Mouse (Mus musculus) lung, embryonic 14.5 days (tissue): ENCODE measurements around the gene Ankrd55. TPM values are rescaled to one million over a fixed set of nuclear protein-coding genes. Genes with fewer than 3 reads are reported as not detected.

Source experiments
- ATAC-seq: fragments of 200-750 bp; cut with Nextera tagmentation; 2 replicates; pipeline ENCODE4 v1.8.0; 2017; ENCODE audit warnings: mild to moderate bottlenecking, moderate TSS enrichment, moderate library complexity; ENCODE audit not compliant: insufficient read depth
- DNase-seq: peaks from one replicate; pipeline ENCODE4 v3.0.0-alpha.2; 2015
- H3K27ac ChIP-seq: fragments of 300-500 bp; sonication (generic); 2 replicates; pipeline ENCODE4 v1.5.1; 2014; ENCODE audit warnings: low read depth, mild to moderate bottlenecking, moderate library complexity
- H3K27me3 ChIP-seq: fragments of 300-500 bp; sonication (generic); 2 replicates; pipeline ENCODE4 v1.6.1; 2014; ENCODE audit warnings: low read length, control low read depth; ENCODE audit not compliant: insufficient read depth
- H3K36me3 ChIP-seq: fragments of 300-500 bp; sonication (generic); 2 replicates; pipeline ENCODE4 v1.6.1; 2014; ENCODE audit warnings: control low read depth; ENCODE audit not compliant: insufficient read depth
- H3K4me1 ChIP-seq: fragments of 300-500 bp; sonication (generic); 2 replicates; pipeline ENCODE4 v1.6.1; 2014; ENCODE audit warnings: antibody characterized with exemption, control low read depth; ENCODE audit not compliant: insufficient read depth
- H3K4me2 ChIP-seq: fragments of 300-500 bp; sonication (generic); 2 replicates; pipeline ENCODE4 v1.6.1; 2014; ENCODE audit warnings: mild to moderate bottlenecking
- H3K4me3 ChIP-seq: fragments of 300-500 bp; sonication (generic); 2 replicates; pipeline ENCODE4 v1.5.1; 2014; ENCODE audit warnings: low read depth, low read length
- H3K9ac ChIP-seq: fragments of 300-500 bp; sonication (generic); 2 replicates; pipeline ENCODE4 v1.6.1; 2014
- H3K9me3 ChIP-seq: fragments of 300-500 bp; sonication (generic); 2 replicates; pipeline ENCODE4 v1.6.1; 2016; ENCODE audit warnings: low read depth, low read length, control low read depth
- CTCF ChIP-seq: IDR thresholded peaks from 2 replicates; pipeline ENCODE4 v1.5.1; 2016; ENCODE audit warnings: antibody characterized with exemption, low read depth
- WGBS: fragments of 180-500 bp; shearing (Covaris S2); extraction: QIAGEN DNeasy Blood & Tissue Kit; methylation state at CpG from one replicate; pipeline ENCODE4 v1.1.7; 2014; 5-methylcytosine and 5-hydroxymethylcytosine counted together
- polyA plus RNA-seq: library from polyadenylated mRNA; unstranded; fragments of >200 nt; fragmentation: Nextera tagmentation; extraction: Ambion mirVana; gene quantifications from 2 replicates; pipeline ENCODE4 v1.2.1, GENCODE M21; 2014

Gene Ankrd55
- polyA plus RNA-seq, 1 experiment from 2014 or later, result 0.18 TPM

- no peak overlapping the region for H3K4me2 ChIP-seq
- no peaks in the 10 kb centered on the region for H3K4me1 ChIP-seq
- ATAC-seq, result no peak
- no peaks in the 10 kb centered on the region for H3K9me3 ChIP-seq
- TF ChIP-seq CTCF, result no peak
- H3K27ac ChIP-seq, result no peak overlapping the region
- H3K36me3 ChIP-seq, result no peaks in the 10 kb centered on the region
- H3K4me3 ChIP-seq, result no peak overlapping the region
- H3K9ac ChIP-seq, result no peak overlapping the region
- H3K27me3 ChIP-seq, result no peaks in the 10 kb centered on the region
- WGBS, result 81% methylated on average over 4 of the region's 4 CpGs
- DNase-seq, result no peak
These were observed 73.3 kb downstream of the Ankrd55 start for GRCm38 (mm10) chr13:112361575-112361974.

DNA sequence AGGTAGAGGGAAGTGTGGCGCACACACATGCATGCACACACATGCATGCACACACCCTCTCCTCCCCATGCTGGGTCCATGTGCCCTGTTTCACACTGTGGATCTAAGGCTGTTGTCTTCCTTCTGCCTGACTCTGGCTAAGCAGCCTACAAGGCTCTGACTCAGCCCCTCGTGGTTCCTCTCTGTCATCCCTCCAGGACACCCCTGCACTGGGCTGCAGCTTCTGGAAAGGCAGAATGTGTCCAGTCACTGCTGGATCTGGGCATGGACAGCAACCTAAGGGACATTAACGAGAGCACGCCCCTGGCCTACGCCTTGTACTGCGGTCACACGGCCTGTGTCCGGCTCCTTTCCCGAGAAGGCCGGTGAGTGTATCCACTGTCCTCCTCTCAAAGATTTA is 75.0 kb downstream of the Ankrd55 start:
- ATAC-seq (no peak), DNase-seq (no peak)
- TF ChIP-seq CTCF, result no peak
- H3K36me3 ChIP-seq, result no peaks in the 10 kb centered on the region
- no peaks in the 10 kb centered on the region for H3K27me3 ChIP-seq
- H3K9me3 ChIP-seq, result no peaks in the 10 kb centered on the region
- no peak overlapping the region for H3K4me2 ChIP-seq
- no peaks in the 10 kb centered on the region for H3K4me1 ChIP-seq
- no peak overlapping the region for H3K9ac ChIP-seq
- no peak overlapping the region for H3K4me3 ChIP-seq
- no peak overlapping the region for H3K27ac ChIP-seq
- 84% methylated on average over 10 of the region's 10 CpGs for WGBS

DNA sequence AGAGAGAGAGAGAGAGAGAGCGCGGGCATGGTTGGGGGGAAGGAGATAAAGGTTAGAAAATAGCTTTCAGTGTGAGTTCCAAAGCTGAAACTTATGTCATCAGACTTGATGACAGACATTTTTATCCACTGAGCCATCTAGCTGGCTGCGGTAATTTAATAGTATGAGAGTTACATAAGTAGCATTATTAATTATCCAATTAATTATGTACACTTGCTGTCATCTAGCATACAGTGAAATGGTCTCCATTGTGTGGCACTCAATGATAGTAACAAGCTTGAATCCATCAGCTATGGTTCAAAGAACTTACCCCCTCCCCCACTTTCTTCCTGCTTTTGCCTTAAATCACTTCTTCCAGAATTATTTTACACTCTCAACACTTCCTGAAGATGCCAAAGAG is 75.5 kb downstream of the Ankrd55 start:
- Histone ChIP-seq H3K27ac (no peak overlapping the region), H3K4me3 (no peak overlapping the region), H3K27me3 (no peaks in the 10 kb centered on the region), H3K9ac (no peak overlapping the region), H3K4me1 (no peaks in the 10 kb centered on the region), H3K4me2 (no peak overlapping the region), H3K9me3 (no peaks in the 10 kb centered on the region), H3K36me3 (no peaks in the 10 kb centered on the region)
- 78% methylated on average over 3 of the region's 3 CpGs for WGBS
- DNase-seq, result no peak
- ATAC-seq, result no peak
- no peak for TF ChIP-seq CTCF

DNA sequence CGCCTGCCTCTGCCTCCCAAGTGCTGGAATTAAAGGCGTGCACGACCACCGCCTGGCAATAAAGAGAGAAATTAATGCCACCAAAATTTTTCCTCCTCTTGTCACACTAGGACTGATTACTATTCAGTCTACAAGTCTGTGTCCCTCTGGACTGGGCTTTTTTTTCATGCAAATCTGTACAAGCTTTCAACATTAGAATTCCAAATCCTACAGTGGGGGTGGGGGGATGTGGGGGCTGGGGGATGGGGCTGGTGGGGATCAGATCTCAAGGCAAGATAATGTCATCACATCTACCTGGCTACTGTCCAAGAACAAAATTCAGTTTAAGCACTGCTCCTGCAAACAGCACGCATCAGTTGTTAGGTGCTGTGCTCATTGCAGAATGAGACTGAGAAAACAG is 76.4 kb downstream of the Ankrd55 start:
- TF ChIP-seq CTCF, result no peak
- WGBS, result 81% methylated on average over 5 of the region's 5 CpGs
- H3K9ac ChIP-seq, result no peak overlapping the region
- H3K4me2 ChIP-seq, result no peak overlapping the region
- no peak overlapping the region for H3K4me3 ChIP-seq
- H3K36me3 ChIP-seq, result no peaks in the 10 kb centered on the region
- no peaks in the 10 kb centered on the region for H3K9me3 ChIP-seq
- H3K27ac ChIP-seq, result no peak overlapping the region
- DNase-seq (no peak), ATAC-seq (no peak)
- H3K27me3 ChIP-seq, result no peaks in the 10 kb centered on the region
- H3K4me1 ChIP-seq, result no peaks in the 10 kb centered on the region

DNA sequence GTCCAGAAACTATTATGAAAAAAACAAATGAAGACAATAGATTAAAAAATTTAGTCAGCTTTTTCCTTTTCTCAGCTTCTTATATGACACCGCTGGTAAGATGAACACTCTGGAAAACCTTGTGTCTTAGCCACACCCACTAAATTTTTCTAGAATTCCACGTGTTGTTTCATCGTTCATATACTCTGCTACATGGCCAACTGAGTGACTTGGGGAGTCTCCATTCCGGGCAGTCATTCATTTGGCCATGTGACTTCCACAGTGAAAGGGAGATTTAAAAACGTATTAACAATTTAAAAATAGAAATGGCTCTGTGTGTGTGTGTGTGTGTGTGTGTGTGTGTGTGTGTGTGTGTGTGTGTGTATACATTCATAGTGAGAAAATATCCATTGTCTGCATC is 77.1 kb downstream of the Ankrd55 start:
- no peak for DNase-seq

DNA sequence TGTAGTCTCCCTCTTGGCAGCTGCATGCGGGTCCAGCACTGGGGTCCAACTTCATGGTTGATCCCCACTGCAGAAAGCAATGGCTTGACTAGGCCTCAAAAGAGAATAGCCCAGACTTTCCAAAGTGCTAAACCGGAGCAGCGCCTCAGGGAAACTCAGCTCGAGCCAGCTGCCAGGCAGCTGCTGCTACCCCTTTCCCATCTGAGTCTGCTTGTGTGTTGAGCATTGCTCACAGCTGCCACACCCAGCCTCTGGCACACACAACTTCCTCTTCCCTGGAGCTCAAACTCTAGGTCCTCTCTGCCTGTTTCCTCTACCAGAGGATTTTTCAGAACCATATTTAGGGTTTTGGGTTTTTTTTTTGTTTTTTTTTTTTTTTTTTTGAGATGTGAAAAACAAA is 77.5 kb downstream of the Ankrd55 start:
- no peak overlapping the region for H3K4me3 ChIP-seq
- no peaks in the 10 kb centered on the region for H3K4me1 ChIP-seq
- WGBS, result 75% methylated on average over 4 of the region's 4 CpGs
- no peak overlapping the region for H3K9ac ChIP-seq
- no peak overlapping the region for H3K27ac ChIP-seq
- no peaks in the 10 kb centered on the region for H3K27me3 ChIP-seq
- H3K4me2 ChIP-seq, result no peak overlapping the region
- ATAC-seq, result no peak
- H3K36me3 ChIP-seq, result no peaks in the 10 kb centered on the region
- peak; percentile 49 for DNase-seq
- TF ChIP-seq CTCF, result no peak
- H3K9me3 ChIP-seq, result no peaks in the 10 kb centered on the region

More for the DNA sequence above, 77.1 kb downstream of the Ankrd55 start:
- Histone ChIP-seq H3K27ac (no peak overlapping the region), H3K4me3 (no peak overlapping the region), H3K9me3 (no peaks in the 10 kb centered on the region), H3K4me2 (no peak overlapping the region), H3K27me3 (no peaks in the 10 kb centered on the region), H3K4me1 (no peaks in the 10 kb centered on the region), H3K9ac (no peak overlapping the region), H3K36me3 (no peaks in the 10 kb centered on the region)
- WGBS, result 51% methylated on average over 5 of the region's 5 CpGs
- no peak for TF ChIP-seq CTCF
- ATAC-seq, result no peak

DNA sequence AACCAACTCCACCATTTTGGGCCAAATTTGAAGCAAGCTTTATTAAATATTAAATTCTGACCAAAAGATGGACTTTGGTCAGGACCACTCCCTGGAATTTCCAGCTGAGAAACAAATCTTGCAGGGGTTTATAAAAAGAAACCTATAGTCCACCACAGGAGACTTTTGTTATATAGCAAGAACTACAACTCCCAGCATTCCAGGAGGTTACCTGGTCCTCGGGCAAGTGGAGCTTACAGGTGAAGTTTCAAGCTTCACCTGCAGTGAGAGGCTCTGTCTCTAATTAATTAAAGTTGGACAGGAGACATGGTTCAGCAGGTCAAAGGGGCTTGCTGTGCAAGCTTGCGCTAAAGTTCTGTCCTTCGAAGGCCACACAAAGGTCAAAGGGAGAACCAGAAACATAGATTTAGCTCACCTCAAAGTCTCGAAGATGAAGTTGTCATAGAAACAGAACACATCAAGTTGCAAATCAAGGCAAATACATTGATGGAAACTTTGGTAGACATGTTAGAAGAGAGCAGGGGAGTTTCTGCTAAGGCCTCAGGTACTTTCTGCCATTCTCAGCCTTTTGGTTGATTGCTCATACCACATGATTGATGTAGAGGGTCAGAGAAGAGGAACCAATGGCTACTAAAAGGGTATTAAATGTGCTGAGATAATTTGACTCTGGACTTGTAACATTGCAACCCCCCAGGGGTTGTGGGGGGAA is 78.2 kb downstream of the Ankrd55 start:
- H3K9ac ChIP-seq, result no peak overlapping the region
- no peak for TF ChIP-seq CTCF
- no peak overlapping the region for H3K4me3 ChIP-seq
- H3K36me3 ChIP-seq, result no peaks in the 10 kb centered on the region
- no peaks in the 10 kb centered on the region for H3K27me3 ChIP-seq
- no peak for ATAC-seq
- no peak overlapping the region for H3K27ac ChIP-seq
- H3K9me3 ChIP-seq, result no peaks in the 10 kb centered on the region
- H3K4me2 ChIP-seq, result no peak overlapping the region
- no peaks in the 10 kb centered on the region for H3K4me1 ChIP-seq
- DNase-seq, result no peak
- 82% methylated on average over 4 of the region's 4 CpGs for WGBS
